ENCODE assay signal across 23 mouse cellular contexts in the genomic region with DNA sequence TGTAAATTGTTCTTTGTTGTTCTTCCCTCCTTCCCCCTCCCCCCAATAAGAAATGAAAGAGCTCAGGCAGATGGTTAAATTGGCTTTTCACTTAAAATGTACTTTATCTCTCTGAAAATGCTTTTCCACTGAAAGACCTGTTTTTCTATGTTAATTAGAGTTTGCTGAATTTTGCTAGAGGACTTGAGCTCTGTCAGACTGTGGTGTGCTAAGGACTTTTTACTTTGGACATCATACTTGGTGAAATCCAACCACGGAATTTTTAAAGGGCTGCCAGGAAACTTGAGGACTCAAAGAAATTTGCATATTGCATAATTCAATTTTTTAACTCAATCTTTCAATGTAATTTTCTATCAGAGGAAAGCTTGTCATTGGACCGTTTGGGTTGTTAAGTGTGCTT.
DNase-seq lines count a peak whose midpoint lies in the region; ATAC-seq and TF ChIP-seq lines count a peak whose summit lies in the region.
"Had no signal": no experiment of that assay in that cellular context is flagged by ENCODE, and none has a peak within 500 bp of the region (broad histone marks: within the 10 kb centered on the region; RNA-seq: fewer than 3 reads in every experiment).

No protein-coding gene starts in this region.

- H3K4me3 ChIP-seq in lung, postnatal 0 days (ENCODE audit: low read depth, low read length), result no peak overlapping the region
- H3K4me3 ChIP-seq: embryonic facial prominence, embryonic 12.5 days; lung, embryonic 15.5 days had no signal

- no peak for TF ChIP-seq CTCF in lung, postnatal 0 days (IDR thresholded peaks at IDR 0.05)

- no peak overlapping the region for H3K9ac ChIP-seq in lung, postnatal 0 days (replicated peaks; ENCODE audit: low read depth)
- H3K9ac ChIP-seq: embryonic facial prominence, embryonic 12.5 days; hindbrain, embryonic 14.5 days; lung, embryonic 15.5 days had no signal

- peak; percentile 77 for ATAC-seq in frontal cortex, adult (ENCODE audit: low TSS enrichment)
- ATAC-seq in lung, postnatal 0 days, result no peak
- ATAC-seq: intestine, postnatal 0 days had no signal

- DNase-seq in frontal cortex, postnatal 10 days (ENCODE audit: low spot score in 2 of 2), result no peak
- peak; percentile 8 for DNase-seq in lung, postnatal 0 days (ENCODE audit: low spot score)
- no peak for DNase-seq in lung, postnatal 4 days
- peak; percentile 23 for DNase-seq in brain, adult 2 months (ENCODE audit: low read depth, low spot score)
- no peak for DNase-seq in layer of hippocampus, postnatal 10 days (ENCODE audit: low spot score in 2 of 2)
- DNase-seq in yolk sac, embryonic 10.5 days (ENCODE audit: low spot score), result no peak
- DNase-seq: adrenal gland, postnatal 10 days; cerebellum, adult 11-12 months; cerebellum, adult 9-11 months; embryo, embryonic 11 days; gastrocnemius, postnatal 25 days; heart, postnatal 4 days; kidney, postnatal 10 days; liver; midbrain, embryonic 14.5 days; thymus, adult 2 months; thymus, postnatal 36 days had no signal

- H3K27ac ChIP-seq in lung, postnatal 0 days (ENCODE audit: low read length), result no peak overlapping the region
- H3K27ac ChIP-seq: embryonic facial prominence, embryonic 12.5 days; hindbrain, embryonic 14.5 days; lung, embryonic 15.5 days had no signal

- WGBS in lung, postnatal 0 days, result 50% methylated on average over 2 of the region's 2 CpGs

- H3K27me3 ChIP-seq in lung, postnatal 0 days (replicated peaks; ENCODE audit: insufficient read depth, low read length), result no peaks in the 10 kb centered on the region
- H3K27me3 ChIP-seq: embryonic facial prominence, embryonic 12.5 days; lung, embryonic 15.5 days had no signal

- no peak for TF ChIP-seq EP300 in lung, postnatal 0 days (IDR thresholded peaks at IDR 0.05)

- no peaks in the 10 kb centered on the region for H3K36me3 ChIP-seq in lung, postnatal 0 days (ENCODE audit: insufficient read depth, low read length)
- H3K36me3 ChIP-seq: embryonic facial prominence, embryonic 12.5 days; lung, embryonic 15.5 days had no signal

- no peaks in the 10 kb centered on the region for H3K4me1 ChIP-seq in lung, postnatal 0 days (ENCODE audit: insufficient read depth, low read depth, low read length)
- H3K4me1 ChIP-seq: embryonic facial prominence, embryonic 12.5 days; lung, embryonic 15.5 days had no signal

- no peaks in the 10 kb centered on the region for H3K9me3 ChIP-seq in lung, postnatal 0 days (ENCODE audit: low read length)
- H3K9me3 ChIP-seq: embryonic facial prominence, embryonic 12.5 days; lung, embryonic 15.5 days had no signal

- H3K4me2 ChIP-seq in lung, postnatal 0 days (replicated peaks; ENCODE audit: low read depth, low read length), result no peak overlapping the region
- H3K4me2 ChIP-seq: embryonic facial prominence, embryonic 12.5 days; heart, embryonic 11.5 days; hindbrain, embryonic 14.5 days; lung, embryonic 15.5 days had no signal

Comparison
In these comparisons a context has a peak if more than half of its experiments do, and no peak if none do; other contexts are left out.
1. DNase-seq: peak in lung, postnatal 0 days (single experiment) and brain, adult 2 months (single experiment); none in frontal cortex, postnatal 10 days (0 of 2), lung, postnatal 4 days (0 of 2), layer of hippocampus, postnatal 10 days (0 of 2) and yolk sac, embryonic 10.5 days (single experiment).